In genomic region chr1:167194766-167195165, GRCm38 (mm10) we compare ENCODE assay signal across 15 mouse cellular contexts.
A peak's percentile ranks its signal among the peaks of the same experiment; 100 is the strongest.
DNase-seq lines count a peak whose midpoint lies in the region; ATAC-seq and TF ChIP-seq lines count a peak whose summit lies in the region.
"Had no signal": no experiment of that assay in that cellular context is flagged by ENCODE, and none has a peak within 500 bp of the region (broad histone marks: within the 10 kb centered on the region; RNA-seq: fewer than 3 reads in every experiment).

No protein-coding gene starts in this region.

- H3K27ac ChIP-seq in midbrain, embryonic 16.5 days (ENCODE audit: low read length) = 0 out of 2 replicates have a peak overlapping the region, but pooled peaks have one; percentile 32
- no peak overlapping the region for H3K27ac ChIP-seq in thymus, adult 2 months (ENCODE audit: control insufficient read depth, insufficient read depth, low read length)
- H3K27ac ChIP-seq: kidney, postnatal 0 days; liver, embryonic 12.5 days; stomach, embryonic 15.5 days had no signal

- ATAC-seq in midbrain, embryonic 16.5 days = peak; percentile 77
- ATAC-seq: liver, embryonic 12.5 days had no signal

- TF ChIP-seq POLR2A in thymus, adult 2 months (IDR thresholded peaks at IDR 0.05; ENCODE audit: control insufficient read depth, extremely low read depth, insufficient read depth, low read length, poor library complexity) = no peak

- peak; percentile 64 for DNase-seq in heart, adult 11 months
- no peak for DNase-seq in heart, postnatal 4 days
- peak; percentile 81 for DNase-seq in cerebellum, adult 9-11 months
- peak; percentile 52 for DNase-seq in forelimb bud, embryonic 11.5 days (ENCODE audit: low read depth, low spot score)
- no peak for DNase-seq in gastrocnemius, postnatal 25 days
- DNase-seq in layer of hippocampus, adult 9-10 months (ENCODE audit: low spot score) = no peak
- no peak for DNase-seq in thymus, adult 2 months
- DNase-seq: layer of hippocampus, postnatal 36 days; lung, postnatal 4 days; right cerebral cortex, postnatal 25 days had no signal

- WGBS in midbrain, embryonic 16.5 days = 34% methylated on average over 8 of the region's 8 CpGs
- WGBS in thymus, adult 2 months = 75% methylated on average over 8 of the region's 8 CpGs

- H3K4me3 ChIP-seq in midbrain, embryonic 16.5 days (ENCODE audit: low read depth, low read length) = no peak overlapping the region
- no peak overlapping the region for H3K4me3 ChIP-seq in thymus, adult 2 months (ENCODE audit: control insufficient read depth, insufficient read depth, low read length)
- H3K4me3 ChIP-seq: liver, embryonic 12.5 days; stomach, embryonic 15.5 days had no signal

- H3K9ac ChIP-seq in midbrain, embryonic 16.5 days (ENCODE audit: low read depth, low read length) = no peak overlapping the region
- H3K9ac ChIP-seq: liver, embryonic 12.5 days; stomach, embryonic 15.5 days had no signal

- no peaks in the 10 kb centered on the region for H3K36me3 ChIP-seq in midbrain, embryonic 16.5 days (ENCODE audit: control insufficient read depth, insufficient read depth, low read length)
- no peaks in the 10 kb centered on the region for H3K36me3 ChIP-seq in thymus, adult 2 months (ENCODE audit: control insufficient read depth, insufficient read depth, low read length)
- H3K36me3 ChIP-seq: liver, embryonic 12.5 days; stomach, embryonic 15.5 days had no signal

- peaks cover 7% of the 10 kb centered on the region; the same call in 1 of the 2 replicates for H3K4me1 ChIP-seq in midbrain, embryonic 16.5 days (ENCODE audit: control insufficient read depth, insufficient read depth, low read length)
- H3K4me1 ChIP-seq in thymus, adult 2 months (replicated peaks; ENCODE audit: control insufficient read depth, insufficient read depth, low read length) = no peaks in the 10 kb centered on the region
- H3K4me1 ChIP-seq: liver, embryonic 12.5 days; stomach, embryonic 15.5 days had no signal

- H3K9me3 ChIP-seq in midbrain, embryonic 16.5 days (replicated peaks; ENCODE audit: control insufficient read depth, low read length, poor library complexity, severe bottlenecking) = no peaks in the 10 kb centered on the region
- H3K9me3 ChIP-seq: liver, embryonic 12.5 days; stomach, embryonic 15.5 days had no signal

- no peak for TF ChIP-seq CTCF in thymus, adult 2 months (IDR thresholded peaks at IDR 0.05; ENCODE audit: borderline replicate concordance, control insufficient read depth, extremely low read depth, insufficient read depth, low read length, poor library complexity)

- no peaks in the 10 kb centered on the region for H3K27me3 ChIP-seq in midbrain, embryonic 16.5 days (ENCODE audit: control insufficient read depth, insufficient read depth, low read depth, low read length)
- H3K27me3 ChIP-seq in thymus, adult 2 months (ENCODE audit: control insufficient read depth, insufficient read depth, low read length) = no peaks in the 10 kb centered on the region
- H3K27me3 ChIP-seq: liver, embryonic 12.5 days; stomach, embryonic 15.5 days had no signal

- no peak overlapping the region for H3K4me2 ChIP-seq in midbrain, embryonic 16.5 days (ENCODE audit: low read length)
- H3K4me2 ChIP-seq: heart, embryonic 11.5 days; liver, embryonic 12.5 days; stomach, embryonic 15.5 days had no signal

Comparison
In these comparisons a context has a peak if more than half of its experiments do, and no peak if none do; other contexts are left out.
1. DNase-seq: peak in heart, adult 11 months (single experiment), cerebellum, adult 9-11 months (single experiment) and forelimb bud, embryonic 11.5 days (single experiment); none in heart, postnatal 4 days (single experiment), gastrocnemius, postnatal 25 days (single experiment), layer of hippocampus, adult 9-10 months (single experiment) and thymus, adult 2 months (single experiment).